Mouse (Mus musculus): Measurements from ENCODE around the gene Vmn2r83.

Vmn2r83 gene

DNA sequence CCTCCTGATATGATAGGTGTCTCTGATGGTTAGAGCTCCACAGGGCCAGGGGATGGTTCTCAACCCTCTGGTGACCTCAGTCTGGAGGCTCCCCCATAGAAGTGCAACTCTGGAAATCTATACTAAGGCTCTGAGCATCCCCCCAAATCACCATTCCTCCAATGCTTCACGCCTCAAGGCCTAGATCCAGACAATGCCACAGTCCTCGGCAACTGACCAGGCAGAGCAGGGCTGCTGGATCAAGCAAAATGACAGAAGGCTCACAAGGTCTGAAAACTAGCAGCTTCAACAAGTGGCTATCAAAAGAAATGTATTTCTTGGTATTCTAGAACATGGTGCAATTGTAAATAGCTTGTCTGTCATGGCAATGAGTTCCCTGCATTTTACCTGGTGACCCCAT is 69.2 kb downstream of the Vmn2r83 start:
- DNase-seq (ENCODE audit: low spot score), result no peak

DNA sequence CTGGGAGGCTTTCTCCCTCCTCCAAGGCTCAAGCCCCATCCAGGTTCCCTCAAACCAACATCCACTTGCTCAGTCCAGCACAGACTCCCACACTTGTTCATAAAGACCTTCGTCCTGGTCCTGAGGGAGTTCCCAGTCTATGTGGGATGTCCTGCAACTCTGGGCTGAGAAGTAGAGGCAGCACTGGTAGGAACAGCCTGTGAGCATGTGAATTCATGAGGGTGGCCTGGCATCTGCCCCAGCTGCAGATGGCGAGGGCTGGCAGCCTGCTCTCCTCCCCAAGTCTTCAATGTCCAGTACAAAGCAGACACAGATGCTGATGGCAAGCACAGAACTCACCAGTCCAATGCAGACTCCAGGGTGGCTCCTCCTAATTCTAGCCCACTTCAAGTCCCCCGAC is 69.8 kb downstream of the Vmn2r83 start:
- DNase-seq (ENCODE audit: low spot score), result no peak

DNA sequence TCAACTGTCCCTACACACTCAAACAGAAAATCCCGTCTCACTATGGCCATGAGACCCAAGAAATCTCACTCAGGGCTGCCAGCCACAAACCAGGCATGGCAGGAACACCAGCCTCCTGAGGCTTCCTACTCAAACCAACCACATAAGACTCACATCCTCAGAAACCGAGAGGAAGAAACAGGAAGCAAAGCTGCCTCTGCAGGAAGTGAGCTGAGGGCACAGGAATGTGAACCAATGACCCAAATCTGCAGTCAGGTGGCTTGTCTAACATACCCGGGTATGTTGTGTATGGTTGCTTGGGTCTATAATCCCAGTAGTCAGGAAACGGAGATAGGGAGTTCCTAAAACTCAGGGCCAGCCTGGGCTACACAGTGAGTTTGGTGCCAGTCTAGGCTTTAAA is 70.3 kb downstream of the Vmn2r83 start:
- no peak for DNase-seq (ENCODE audit: low spot score)

DNA sequence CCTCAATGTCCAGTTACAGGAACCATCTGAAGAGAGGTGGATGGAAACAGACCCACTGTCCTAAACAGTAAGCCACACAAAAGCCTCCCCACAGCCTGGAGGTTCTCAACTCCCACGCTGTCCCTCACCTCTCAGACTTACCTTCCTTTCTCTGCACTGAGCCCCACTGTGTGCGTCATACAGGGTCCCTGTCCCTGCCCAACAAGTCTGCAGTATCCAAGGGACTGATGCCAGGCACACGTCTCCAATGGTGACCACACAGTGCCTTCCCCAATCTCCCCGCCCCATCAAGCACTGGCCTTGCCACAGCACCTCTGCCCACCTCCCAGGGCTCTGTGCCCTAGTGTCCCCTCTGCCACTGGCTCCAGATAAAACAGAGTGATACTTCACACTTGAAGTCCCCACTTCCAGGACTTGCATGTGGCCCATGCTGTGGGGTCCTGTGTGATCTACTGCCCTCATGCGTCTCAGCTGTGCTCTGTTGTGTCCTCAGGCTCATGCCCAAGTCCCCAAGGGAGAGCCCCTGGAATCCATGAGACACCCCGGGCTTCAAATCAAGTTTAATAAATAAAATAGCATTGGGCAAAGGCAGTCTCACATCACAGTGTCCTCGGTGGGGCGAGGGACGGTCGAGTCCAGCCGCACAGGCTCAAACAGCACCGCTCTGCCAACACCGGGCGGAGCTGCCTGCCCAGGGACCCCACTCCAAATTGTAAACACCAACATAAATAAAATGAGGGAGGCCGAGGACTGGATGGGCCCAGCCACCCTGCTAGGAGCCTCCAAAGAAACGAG is 71.4 kb downstream of the Vmn2r83 start:
- no peak for DNase-seq (ENCODE audit: low spot score)

DNA sequence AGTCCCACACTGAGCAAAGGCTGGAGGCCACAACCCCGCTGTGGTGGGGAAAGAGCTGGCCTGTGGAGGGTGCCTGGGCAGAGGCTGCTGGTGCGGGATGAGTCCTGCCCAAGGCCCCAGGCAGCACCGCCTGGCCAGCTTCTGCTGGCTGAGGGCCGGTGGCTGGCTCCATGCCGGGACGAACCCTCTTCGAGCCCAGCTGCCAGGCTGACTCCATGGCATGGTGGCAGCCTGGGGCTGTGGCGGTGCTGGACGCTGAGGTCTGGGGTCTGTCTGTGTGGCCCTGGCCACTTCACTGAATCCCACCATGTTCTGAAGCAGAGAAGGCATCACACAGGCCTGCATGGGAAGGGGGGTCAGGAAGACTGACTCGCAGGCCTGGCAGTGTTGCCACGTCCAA is 72.2 kb downstream of the Vmn2r83 start:
- no peak for DNase-seq (ENCODE audit: low spot score)

DNA sequence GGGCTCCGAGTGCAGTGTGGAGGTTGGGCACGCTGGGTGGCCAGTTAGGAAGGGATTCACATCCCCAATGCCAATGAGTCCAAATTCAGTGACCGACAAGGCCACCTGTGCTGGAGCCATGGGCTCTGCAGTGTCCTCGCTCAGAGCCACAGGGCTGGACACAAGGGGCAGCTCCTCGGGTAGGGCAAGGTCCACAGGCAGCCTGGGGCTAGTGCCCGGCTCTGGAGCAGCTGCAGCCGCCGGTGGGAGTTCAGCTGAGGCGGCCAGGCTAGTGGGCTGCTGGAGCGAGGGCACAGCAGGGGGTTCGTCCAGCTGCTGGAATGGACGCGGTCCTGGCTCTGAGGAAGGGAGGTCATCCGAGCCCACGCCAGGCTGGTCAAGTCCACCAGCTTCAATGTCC is 73.0 kb downstream of the Vmn2r83 start:
- DNase-seq (ENCODE audit: low spot score), result no peak

DNA sequence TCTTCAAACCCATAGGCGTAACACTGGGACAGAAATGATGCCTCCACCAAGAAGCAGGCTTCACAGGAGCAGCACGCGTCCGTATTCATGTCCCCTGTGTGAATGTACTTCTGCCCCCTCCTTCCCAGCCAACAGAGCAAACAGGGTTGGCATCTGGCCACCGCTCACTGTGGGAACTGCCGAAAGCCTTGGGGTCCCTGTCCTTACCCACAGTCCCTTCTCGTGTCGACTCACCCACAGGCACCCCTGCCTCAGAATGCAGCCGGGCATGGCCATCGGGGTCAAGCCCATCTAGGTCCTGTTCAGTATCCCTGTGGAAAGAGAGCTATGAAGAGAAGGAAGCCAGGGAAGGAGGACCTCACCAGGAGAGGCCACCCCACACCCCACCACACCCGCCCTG is 73.6 kb downstream of the Vmn2r83 start:
- DNase-seq (ENCODE audit: low spot score), result no peak

All from embryo, embryonic 10 days (tissue).